In the genomic region with DNA sequence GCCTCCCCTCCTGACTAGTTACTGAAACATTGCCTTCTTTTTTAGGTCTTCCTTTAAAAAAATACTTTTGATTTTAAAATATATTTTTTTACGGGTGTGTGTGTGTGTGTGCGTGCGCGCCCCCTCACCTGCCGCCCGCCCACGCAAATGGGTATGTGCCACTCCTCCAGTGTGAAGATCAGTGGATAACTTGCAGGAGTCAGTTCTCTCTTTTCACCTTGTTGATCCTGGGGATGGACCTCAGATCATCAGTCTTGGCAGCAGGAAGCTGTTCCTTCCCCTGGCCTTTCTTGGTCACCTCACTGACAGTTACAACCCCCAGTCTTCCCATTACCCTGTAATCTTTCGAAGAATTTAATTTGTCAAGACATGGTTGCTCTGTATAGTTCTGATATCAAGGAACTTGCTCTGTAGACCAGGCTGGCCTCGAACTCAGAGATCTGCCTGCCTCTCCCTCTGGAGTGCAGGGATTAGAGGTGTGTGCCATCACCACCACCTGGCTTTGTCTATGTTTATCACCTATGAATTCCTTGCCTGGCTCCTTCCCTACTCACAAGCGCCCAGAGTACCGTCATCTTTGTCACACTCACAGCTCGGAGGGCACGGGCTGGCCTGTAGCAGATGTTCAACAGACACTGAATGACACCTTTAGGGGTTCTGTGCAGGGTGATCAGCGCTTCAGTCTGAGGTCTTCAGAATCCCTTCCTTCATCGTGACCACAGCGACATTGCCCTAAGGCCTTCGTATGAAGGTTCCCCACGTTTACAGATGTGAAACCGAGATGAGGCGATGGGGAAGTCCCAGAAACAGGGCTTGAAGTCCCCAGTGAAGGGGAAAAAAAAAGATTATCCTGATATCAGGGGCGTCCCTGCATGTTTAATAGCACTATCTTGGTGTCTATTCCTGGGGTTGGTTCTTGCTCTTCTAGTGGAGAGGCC, we compare ENCODE assay signal across 8 mouse cellular contexts. TPM values are rescaled to one million over a fixed set of nuclear protein-coding genes. Genes with fewer than 3 reads are reported as not detected.
A peak's percentile ranks its signal among the peaks of the same experiment; 100 is the strongest.
DNase-seq lines count a peak whose midpoint lies in the region; ATAC-seq and TF ChIP-seq lines count a peak whose summit lies in the region.

No protein-coding gene starts in this region.

- peaks cover 7% of the 10 kb centered on the region; the same call in 1 of the 2 replicates for H3K27me3 ChIP-seq in lung, embryonic 15.5 days
- no peaks in the 10 kb centered on the region for H3K27me3 ChIP-seq in hindbrain, postnatal 0 days (ENCODE audit: insufficient read depth, low read length)
- H3K27me3 ChIP-seq in neural tube, embryonic 14.5 days (ENCODE audit: control insufficient read depth, insufficient read depth, low read length) = no peaks in the 10 kb centered on the region
- H3K27me3 ChIP-seq in thymus, adult 2 months (ENCODE audit: control insufficient read depth, insufficient read depth, low read length) = peaks cover 5% of the 10 kb centered on the region

- 66% methylated on average over 21 of the region's 21 CpGs for WGBS in lung, embryonic 15.5 days
- 74% methylated on average over 21 of the region's 21 CpGs for WGBS in hindbrain, postnatal 0 days
- WGBS in neural tube, embryonic 14.5 days = 73% methylated on average over 21 of the region's 21 CpGs
- WGBS in thymus, adult 2 months = 48% methylated on average over 21 of the region's 21 CpGs

- H3K9me3 ChIP-seq in lung, embryonic 15.5 days = no peaks in the 10 kb centered on the region
- H3K9me3 ChIP-seq in hindbrain, postnatal 0 days (ENCODE audit: low read length) = no peaks in the 10 kb centered on the region
- H3K9me3 ChIP-seq in neural tube, embryonic 14.5 days (ENCODE audit: control insufficient read depth, low read length) = no peaks in the 10 kb centered on the region

- no peaks in the 10 kb centered on the region for H3K36me3 ChIP-seq in lung, embryonic 15.5 days
- H3K36me3 ChIP-seq in hindbrain, postnatal 0 days (ENCODE audit: insufficient read depth, low read length) = no peaks in the 10 kb centered on the region
- no peaks in the 10 kb centered on the region for H3K36me3 ChIP-seq in neural tube, embryonic 14.5 days (ENCODE audit: control insufficient read depth, insufficient read depth, low read length)
- no peaks in the 10 kb centered on the region for H3K36me3 ChIP-seq in thymus, adult 2 months (ENCODE audit: control insufficient read depth, insufficient read depth, low read length)

- TF ChIP-seq CTCF in hindbrain, postnatal 0 days (IDR thresholded peaks at IDR 0.05; ENCODE audit: low read depth) = no peak
- no peak for TF ChIP-seq CTCF in thymus, adult 2 months (IDR thresholded peaks at IDR 0.05; ENCODE audit: borderline replicate concordance, control insufficient read depth, extremely low read depth, insufficient read depth, low read length, poor library complexity)

- no peak for ATAC-seq in lung, embryonic 15.5 days (ENCODE audit: borderline replicate concordance, extremely low read depth, low FRiP score, low TSS enrichment)
- no peak for ATAC-seq in hindbrain, postnatal 0 days
- ATAC-seq in neural tube, embryonic 14.5 days (ENCODE audit: low read depth) = no peak

- TF ChIP-seq POLR2A in thymus, adult 2 months (IDR thresholded peaks at IDR 0.05; ENCODE audit: control insufficient read depth, extremely low read depth, insufficient read depth, low read length, poor library complexity) = no peak

- H3K9ac ChIP-seq in lung, embryonic 15.5 days = 0 out of 2 replicates have a peak overlapping the region, but pooled peaks have one; percentile 27
- no peak overlapping the region for H3K9ac ChIP-seq in hindbrain, postnatal 0 days (replicated peaks; ENCODE audit: low read length)
- H3K9ac ChIP-seq in neural tube, embryonic 14.5 days (replicated peaks; ENCODE audit: low read depth, low read length) = no peak overlapping the region

- no peak overlapping the region for H3K27ac ChIP-seq in lung, embryonic 15.5 days
- H3K27ac ChIP-seq in hindbrain, postnatal 0 days = 0 out of 2 replicates have a peak overlapping the region, but pooled peaks have one; percentile 75
- H3K27ac ChIP-seq in neural tube, embryonic 14.5 days (ENCODE audit: low read depth, low read length) = no peak overlapping the region
- no peak overlapping the region for H3K27ac ChIP-seq in thymus, adult 2 months (ENCODE audit: control insufficient read depth, insufficient read depth, low read length)

- H3K4me1 ChIP-seq in lung, embryonic 15.5 days = peaks cover 23% of the 10 kb centered on the region
- H3K4me1 ChIP-seq in hindbrain, postnatal 0 days (ENCODE audit: insufficient read depth, low read length) = peaks cover 13% of the 10 kb centered on the region; the same call in 1 of the 2 replicates
- H3K4me1 ChIP-seq in neural tube, embryonic 14.5 days (ENCODE audit: control insufficient read depth, insufficient read depth, low read length) = peaks cover 10% of the 10 kb centered on the region
- peaks cover 3% of the 10 kb centered on the region; the same call in 1 of the 2 replicates for H3K4me1 ChIP-seq in thymus, adult 2 months (replicated peaks; ENCODE audit: control insufficient read depth, insufficient read depth, low read length)

- H3K4me3 ChIP-seq in lung, embryonic 15.5 days = no peak overlapping the region
- H3K4me3 ChIP-seq in hindbrain, postnatal 0 days (ENCODE audit: low read length) = no peak overlapping the region
- no peak overlapping the region for H3K4me3 ChIP-seq in neural tube, embryonic 14.5 days (ENCODE audit: low read depth, low read length)
- H3K4me3 ChIP-seq in thymus, adult 2 months (ENCODE audit: control insufficient read depth, insufficient read depth, low read length) = no peak overlapping the region

- intact Hi-C loops in heart, postnatal 10 days (cut with DNase I) = no loop called here

- peak; percentile 88 for DNase-seq in heart, adult 11 months
- DNase-seq in heart, postnatal 10 days = no peak
- no peak for DNase-seq in lung, postnatal 4 days
- no peak for DNase-seq in hindbrain, postnatal 0 days (ENCODE audit: low spot score)
- no peak for DNase-seq in frontal cortex, postnatal 14 days (ENCODE audit: low spot score in 2 of 2)
- no peak for DNase-seq in thymus, adult 2 months

- H3K4me2 ChIP-seq in lung, embryonic 15.5 days = peak overlapping the region; percentile 73
- no peak overlapping the region for H3K4me2 ChIP-seq in hindbrain, postnatal 0 days (ENCODE audit: low read depth, low read length)
- peak overlapping the region; percentile 65 for H3K4me2 ChIP-seq in neural tube, embryonic 14.5 days (ENCODE audit: low read depth, low read length)

RNA-seq across cellular contexts. Expression of gene Fosb, which starts 15.7 kb away (rescaled TPM):
- under 1 TPM; 0.48 to 0.60 TPM for total RNA-seq in heart, postnatal 10 days (2021)
- 0.24 and 0.26 TPM in 2 replicates for polyA plus RNA-seq in lung, embryonic 15.5 days (2015; fragmentation: Nextera tagmentation; extraction: Ambion mirVana)
- 0.31 and 1.0 TPM in 2 replicates for total RNA-seq in hindbrain, postnatal 0 days (2014; rRNA removed)
- polyA plus RNA-seq in hindbrain, postnatal 0 days (2015; fragmentation: Nextera tagmentation; extraction: Ambion mirVana) = 0.09 and 0.11 TPM in 2 replicates
- polyA plus RNA-seq in neural tube, embryonic 14.5 days (2014; fragmentation: Nextera tagmentation; extraction: Ambion mirVana) = not detected in 2 replicates
- 1.8 and 1.9 TPM in 2 replicates for polyA plus RNA-seq in thymus, adult 2 months (2012; rRNA removed)

RNA-seq across cellular contexts. Expression of gene Ercc1, which starts 19.0 kb away (rescaled TPM):
- total RNA-seq in heart, postnatal 10 days (2021) = 10 to 100 TPM; 40.1 to 43.2 TPM
- polyA plus RNA-seq in lung, embryonic 15.5 days (2015; fragmentation: Nextera tagmentation; extraction: Ambion mirVana) = 86.4 and 88.6 TPM in 2 replicates
- 44.1 and 46.1 TPM in 2 replicates for total RNA-seq in hindbrain, postnatal 0 days (2014; rRNA removed)
- polyA plus RNA-seq in hindbrain, postnatal 0 days (2015; fragmentation: Nextera tagmentation; extraction: Ambion mirVana) = 69.0 and 74.2 TPM in 2 replicates
- 90.4 and 98.9 TPM in 2 replicates for polyA plus RNA-seq in neural tube, embryonic 14.5 days (2014; fragmentation: Nextera tagmentation; extraction: Ambion mirVana)
- polyA plus RNA-seq in thymus, adult 2 months (2012; rRNA removed) = 62.3 and 63.6 TPM in 2 replicates

RNA-seq across cellular contexts. Expression of gene Cd3eap, which starts 33.8 kb away (rescaled TPM):
- 10 to 100 TPM in 1 of 2 experiments, 1 to 10 TPM in 1; 8.2 to 11.0 TPM for total RNA-seq in heart, postnatal 10 days (2021)
- 20.1 and 21.7 TPM in 2 replicates for polyA plus RNA-seq in lung, embryonic 15.5 days (2015; fragmentation: Nextera tagmentation; extraction: Ambion mirVana)
- total RNA-seq in hindbrain, postnatal 0 days (2014; rRNA removed) = 11.1 and 12.4 TPM in 2 replicates
- polyA plus RNA-seq in hindbrain, postnatal 0 days (2015; fragmentation: Nextera tagmentation; extraction: Ambion mirVana) = 17.9 and 19.3 TPM in 2 replicates
- polyA plus RNA-seq in neural tube, embryonic 14.5 days (2014; fragmentation: Nextera tagmentation; extraction: Ambion mirVana) = 19.1 and 21.5 TPM in 2 replicates
- 7.5 and 8.0 TPM in 2 replicates for polyA plus RNA-seq in thymus, adult 2 months (2012; rRNA removed)

RNA-seq across cellular contexts. Expression of gene Ppp1r13l, which starts 34.0 kb away (rescaled TPM):
- 10 to 100 TPM; 23.1 to 40.1 TPM for total RNA-seq in heart, postnatal 10 days (2021)
- 6.3 and 6.8 TPM in 2 replicates for polyA plus RNA-seq in lung, embryonic 15.5 days (2015; fragmentation: Nextera tagmentation; extraction: Ambion mirVana)
- total RNA-seq in hindbrain, postnatal 0 days (2014; rRNA removed) = 0.68 and 1.0 TPM in 2 replicates
- 1.0 and 1.2 TPM in 2 replicates for polyA plus RNA-seq in hindbrain, postnatal 0 days (2015; fragmentation: Nextera tagmentation; extraction: Ambion mirVana)
- 1.4 and 1.7 TPM in 2 replicates for polyA plus RNA-seq in neural tube, embryonic 14.5 days (2014; fragmentation: Nextera tagmentation; extraction: Ambion mirVana)
- polyA plus RNA-seq in thymus, adult 2 months (2012; rRNA removed) = 13.6 and 14.2 TPM in 2 replicates

RNA-seq across cellular contexts. Expression of gene Rtn2, which starts 43.1 kb away (rescaled TPM):
- 10 to 100 TPM; 67.9 to 82.8 TPM for total RNA-seq in heart, postnatal 10 days (2021)
- polyA plus RNA-seq in lung, embryonic 15.5 days (2015; fragmentation: Nextera tagmentation; extraction: Ambion mirVana) = 10.6 and 11.4 TPM in 2 replicates
- total RNA-seq in hindbrain, postnatal 0 days (2014; rRNA removed) = 151 and 155 TPM in 2 replicates
- 98.4 and 101 TPM in 2 replicates for polyA plus RNA-seq in hindbrain, postnatal 0 days (2015; fragmentation: Nextera tagmentation; extraction: Ambion mirVana)
- 115 and 118 TPM in 2 replicates for polyA plus RNA-seq in neural tube, embryonic 14.5 days (2014; fragmentation: Nextera tagmentation; extraction: Ambion mirVana)
- polyA plus RNA-seq in thymus, adult 2 months (2012; rRNA removed) = 3.0 and 19.9 TPM in 2 replicates
